Mouse (Mus musculus): ENCODE measurements at regions not wholly inside any gene's neighbourhood (a gene's known extent, or its start where the extent isn't known, plus 50 kb on each side); places are given as distances from the start of the nearest gene placed in this dataset.
A peak's percentile ranks its signal among the peaks of the same experiment; 100 is the strongest.
"Not testable (repeated sequence)": the region's sequence is repeated elsewhere in the genome, so short reads cannot be mapped to it uniquely, and the experiment has no call there.

DNA sequence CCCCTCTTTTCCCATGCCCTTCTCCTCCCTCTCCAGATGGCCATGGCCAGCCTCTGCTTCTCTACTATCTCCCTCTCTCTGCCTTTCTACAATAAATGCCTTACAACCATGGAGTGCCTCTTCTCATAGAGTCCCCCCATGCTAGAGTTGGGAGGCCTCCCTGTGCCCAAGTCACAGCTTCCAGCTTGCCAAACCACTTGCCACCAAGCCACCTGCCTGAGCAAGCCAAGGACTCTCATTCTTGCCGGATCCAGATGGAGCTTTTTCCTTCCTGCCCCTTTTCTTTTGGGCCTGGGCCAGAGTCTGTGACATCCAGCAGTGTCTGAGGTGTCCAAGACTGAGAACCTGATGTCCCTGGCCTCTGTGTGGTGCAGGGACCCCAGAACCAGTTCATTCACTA, 367.4 kb upstream of the Arhgap42 start:
- ATAC-seq (replicated peaks; ENCODE audit: low FRiP score, low TSS enrichment, poor library complexity, severe bottlenecking), result no peak

DNA sequence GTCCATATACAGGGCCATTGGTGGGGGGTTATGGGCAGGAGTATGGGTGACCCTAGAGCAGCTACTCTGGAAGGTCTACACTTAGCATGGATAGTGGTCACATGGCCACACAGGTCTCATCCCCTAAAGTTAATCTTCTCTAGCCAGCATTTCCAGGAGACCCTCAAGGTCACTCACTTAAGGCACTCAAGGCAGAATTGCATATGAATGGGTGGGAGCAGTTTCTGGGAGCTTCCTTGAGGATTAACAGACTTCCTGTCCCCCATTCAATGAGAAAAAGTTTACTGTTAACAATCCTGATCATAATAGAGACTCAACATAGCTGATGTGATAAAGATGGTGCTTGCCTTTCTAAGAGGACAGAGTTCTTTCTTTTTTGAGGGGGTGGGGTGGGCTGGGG, 352.4 kb upstream of the Arhgap42 start:
- ATAC-seq (replicated peaks; ENCODE audit: low FRiP score, low TSS enrichment, poor library complexity, severe bottlenecking), result no peak

DNA sequence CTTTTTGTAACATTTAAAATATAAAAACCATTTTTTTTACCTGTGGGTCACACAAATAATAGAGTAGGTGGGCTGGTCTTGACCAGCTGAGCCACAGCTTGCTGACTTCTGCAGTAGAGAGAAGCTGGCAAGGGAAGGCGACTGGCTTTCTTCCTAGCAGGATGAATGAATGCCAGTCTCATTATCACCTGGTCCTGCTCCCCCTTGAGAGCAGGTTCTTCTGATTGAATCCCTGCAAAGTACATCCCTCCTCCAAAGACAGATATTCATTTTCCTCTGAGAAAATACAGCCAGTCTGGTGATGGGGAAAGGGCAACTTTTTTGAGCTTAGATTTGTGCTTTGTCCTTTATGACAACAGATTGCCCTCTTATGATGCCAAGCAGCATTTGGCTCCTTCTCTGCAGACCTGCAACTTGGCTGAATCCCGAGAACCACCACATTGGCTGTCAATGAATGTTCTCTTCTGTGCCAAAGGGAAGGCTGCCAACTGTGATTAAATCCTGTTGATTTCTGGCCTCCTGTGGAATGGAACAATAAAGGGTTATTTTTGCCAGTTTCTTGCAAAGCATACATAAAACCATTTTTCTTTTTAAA, 344.2 kb upstream of the Arhgap42 start:
- ATAC-seq (replicated peaks; ENCODE audit: low FRiP score, low TSS enrichment, poor library complexity, severe bottlenecking), result no peak

DNA sequence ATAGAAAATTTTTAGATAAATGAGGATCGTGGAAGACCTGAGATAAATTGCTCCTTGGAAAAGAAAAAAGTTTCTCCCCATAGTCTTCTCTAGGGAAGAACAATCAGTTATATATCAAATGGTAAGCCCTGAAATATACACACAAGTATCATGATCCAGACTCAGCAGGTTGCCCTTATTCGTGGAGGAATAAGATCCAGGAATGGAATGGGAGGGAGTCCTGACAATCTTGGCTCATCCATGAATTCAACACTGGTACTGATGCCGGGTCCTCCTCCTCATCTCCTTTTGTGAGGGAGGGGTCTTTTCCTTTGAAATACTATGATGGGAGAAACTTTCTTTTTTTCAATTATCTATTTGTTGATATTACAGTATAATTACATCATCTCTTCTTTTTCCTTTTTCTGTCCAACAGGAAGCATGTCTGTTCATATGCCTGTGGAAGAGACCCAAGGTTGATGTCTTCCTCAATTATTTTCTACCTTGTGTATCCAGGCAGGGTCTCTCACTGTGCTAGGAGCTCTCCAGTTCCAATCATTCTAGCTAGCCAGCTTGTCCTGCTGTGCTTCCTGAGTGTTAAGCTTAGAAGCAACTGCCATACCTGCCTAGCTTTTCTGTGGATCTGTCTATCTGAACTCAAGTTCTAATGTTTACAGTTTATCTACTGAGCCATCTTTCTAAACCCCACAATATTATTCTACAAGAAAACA, 343.6 kb upstream of the Arhgap42 start:
- no peak for ATAC-seq (replicated peaks; ENCODE audit: low FRiP score, low TSS enrichment, poor library complexity, severe bottlenecking)

DNA sequence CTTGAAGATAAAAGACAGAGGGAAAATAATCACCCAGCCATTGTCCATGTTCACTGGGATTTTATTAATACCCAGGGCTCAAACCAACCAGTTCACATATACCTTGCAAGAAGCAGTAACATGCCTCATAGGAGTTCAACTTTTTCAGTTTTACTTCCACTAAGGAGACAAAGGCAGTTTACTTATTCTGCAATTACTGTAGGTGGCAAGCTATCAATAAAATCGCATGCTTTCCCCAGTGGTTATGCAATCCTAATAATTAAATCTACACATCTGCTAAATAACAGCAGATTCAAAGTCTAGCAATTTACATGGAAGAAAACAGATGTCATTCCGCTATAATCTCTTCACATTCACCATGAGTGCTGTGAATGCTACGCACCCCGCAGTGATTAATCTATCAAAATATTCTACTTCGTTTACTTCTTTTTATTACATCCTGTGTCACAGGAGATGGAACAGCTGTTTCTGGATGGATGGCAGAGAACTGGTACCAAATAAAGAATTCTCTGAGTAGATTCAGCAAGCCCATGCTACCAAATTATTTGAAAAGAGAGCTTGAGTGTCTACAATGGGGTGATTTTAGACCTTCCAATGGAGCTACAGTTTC, 329.2 kb upstream of the Arhgap42 start:
- ATAC-seq (replicated peaks; ENCODE audit: low FRiP score, low TSS enrichment, poor library complexity, severe bottlenecking), result no peak

DNA sequence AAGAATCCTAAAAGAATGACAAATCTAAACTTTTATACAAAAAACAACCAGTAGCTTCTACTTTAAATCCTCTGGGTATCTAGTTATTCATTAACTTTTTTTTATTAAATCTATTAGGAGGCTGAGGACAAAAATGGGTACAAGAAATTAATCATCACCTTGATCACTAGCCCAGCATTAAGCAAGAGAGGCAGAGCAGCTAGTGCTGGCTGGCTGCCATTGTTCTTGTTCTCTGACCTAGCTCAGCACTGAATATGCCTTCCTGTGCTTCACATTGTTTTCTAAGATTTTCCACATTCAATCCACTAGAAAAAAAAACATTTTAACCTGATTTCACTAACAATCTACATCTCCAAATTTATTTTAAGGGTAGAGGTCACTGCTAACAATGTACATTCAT, 325.6 kb upstream of the Arhgap42 start:
- ATAC-seq (replicated peaks; ENCODE audit: low FRiP score, low TSS enrichment, poor library complexity, severe bottlenecking), result no peak

DNA sequence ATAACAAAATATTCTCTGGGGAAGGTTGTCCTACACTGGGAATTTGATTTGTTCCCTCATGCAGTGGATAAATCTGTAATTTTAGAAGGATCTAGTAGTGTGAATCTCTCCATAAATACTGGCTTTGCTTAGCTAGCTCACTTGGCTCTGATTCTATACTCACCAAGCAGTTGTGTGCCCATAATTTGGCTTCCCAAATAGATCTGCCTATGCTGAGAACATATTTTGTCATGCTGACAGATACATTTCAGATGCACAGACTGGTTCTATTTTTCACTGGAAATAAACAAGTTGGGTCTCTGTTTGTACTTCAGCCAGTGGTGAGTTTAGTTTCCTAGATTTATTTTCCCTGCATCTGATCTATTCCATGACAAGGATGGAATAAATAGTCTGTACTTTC, 309.8 kb upstream of the Arhgap42 start:
- no peak for ATAC-seq (replicated peaks; ENCODE audit: low FRiP score, low TSS enrichment, poor library complexity, severe bottlenecking)

DNA sequence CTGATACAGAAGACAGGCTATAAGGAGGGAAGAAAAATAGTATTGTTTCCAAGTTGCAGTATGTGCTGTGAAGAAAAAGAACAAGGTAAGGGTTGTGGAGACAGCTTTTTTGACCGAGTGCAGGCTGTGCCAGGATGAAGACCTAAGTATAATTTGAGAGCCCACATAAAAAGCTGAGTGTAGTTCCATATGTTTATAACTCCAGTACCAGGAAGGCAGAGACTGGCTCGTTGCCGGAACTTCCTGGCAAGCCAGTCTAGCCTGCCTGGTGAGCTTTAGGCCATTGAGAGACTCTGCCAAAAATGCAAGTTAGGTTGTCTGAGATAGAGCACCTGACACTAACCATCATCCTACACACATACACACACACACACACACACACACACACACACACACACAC, 308.7 kb upstream of the Arhgap42 start:
- ATAC-seq (replicated peaks; ENCODE audit: low FRiP score, low TSS enrichment, poor library complexity, severe bottlenecking), result no peak

DNA sequence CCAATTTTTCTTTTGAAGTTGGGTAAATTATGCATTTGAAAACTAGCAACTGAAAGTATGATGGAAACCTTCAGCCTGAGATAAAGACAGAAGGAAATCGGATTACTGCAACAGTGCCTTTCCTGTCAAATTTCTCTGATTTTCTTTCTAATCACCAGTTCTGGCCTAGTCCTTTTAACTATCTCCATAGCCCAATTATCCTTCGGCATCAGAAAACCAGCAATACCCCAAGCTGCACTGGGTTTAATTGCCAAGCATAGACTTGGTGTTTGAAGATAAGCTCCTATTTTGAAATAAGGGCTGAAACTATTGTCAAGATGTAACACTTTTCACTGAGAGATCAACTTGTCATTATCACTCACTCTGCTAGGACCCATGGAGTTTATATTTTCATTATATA, 308.2 kb upstream of the Arhgap42 start:
- no peak for ATAC-seq (replicated peaks; ENCODE audit: low FRiP score, low TSS enrichment, poor library complexity, severe bottlenecking)

DNA sequence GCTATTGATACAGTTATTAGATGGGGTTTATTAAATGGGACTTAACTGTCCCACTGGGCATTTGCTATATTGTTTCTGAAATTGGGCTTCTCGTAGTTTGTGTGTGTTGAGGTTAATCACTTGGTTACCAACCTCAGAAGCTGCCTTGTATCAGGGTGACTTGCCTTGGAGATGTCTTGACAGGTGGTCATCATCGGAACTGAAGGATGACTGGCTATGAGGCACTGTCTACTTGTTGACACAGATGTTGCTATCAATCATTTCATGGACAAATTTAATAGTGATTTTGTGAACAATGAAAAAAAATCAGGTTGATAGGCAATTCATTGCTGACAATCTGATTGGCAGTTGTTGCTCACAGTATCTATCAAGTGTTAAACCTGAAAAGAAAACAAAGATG, 261.4 kb upstream of the Arhgap42 start:
- ATAC-seq (replicated peaks; ENCODE audit: low FRiP score, low TSS enrichment, poor library complexity, severe bottlenecking), result no peak

DNA sequence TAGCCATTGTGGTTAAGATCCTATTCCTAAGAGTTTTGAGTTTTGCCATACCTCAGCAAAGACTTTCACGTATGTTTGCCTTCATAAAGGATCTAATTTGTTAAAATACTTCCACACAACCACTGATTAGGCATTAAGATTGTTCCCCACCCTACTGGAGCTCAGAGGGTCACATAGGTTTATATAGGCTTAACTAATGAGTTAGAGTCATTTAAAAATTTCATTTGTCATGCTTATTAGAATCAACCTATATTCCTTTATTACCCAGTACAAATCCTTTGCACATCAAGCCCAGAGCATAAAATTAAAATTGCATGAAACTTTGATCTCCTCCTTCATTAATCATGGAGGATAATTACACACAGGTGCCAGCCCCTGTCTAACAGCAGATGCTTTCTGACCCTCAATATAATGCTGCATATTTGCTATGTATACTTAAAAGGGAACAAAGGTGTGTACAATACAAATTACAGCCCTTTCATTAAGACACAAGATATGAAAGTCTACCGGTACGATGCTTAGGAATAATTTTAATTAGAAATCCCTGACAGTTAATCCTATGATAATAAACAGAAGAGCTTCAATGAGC, 254.8 kb upstream of the Arhgap42 start:
- ATAC-seq (replicated peaks; ENCODE audit: low FRiP score, low TSS enrichment, poor library complexity, severe bottlenecking), result no peak

DNA sequence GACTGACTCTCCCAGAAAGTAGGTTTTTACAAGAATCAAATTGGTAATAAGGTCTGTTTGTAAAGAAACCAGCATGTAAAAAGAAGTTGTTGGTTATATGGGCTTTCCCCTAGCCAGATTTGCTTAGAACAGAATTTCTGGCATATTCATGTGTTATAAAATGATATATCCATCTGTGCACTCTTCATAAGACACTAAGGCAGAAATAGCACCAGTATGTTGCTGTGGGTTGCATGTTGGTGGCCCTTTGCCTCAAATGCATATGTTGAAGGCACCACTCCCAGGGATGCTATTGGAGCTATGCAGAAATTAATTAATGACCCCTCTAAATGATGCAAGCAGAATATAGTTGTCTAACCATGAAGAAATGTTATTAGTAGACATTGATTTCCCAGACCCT, 238.2 kb upstream of the Arhgap42 start:
- no peak for ATAC-seq (replicated peaks; ENCODE audit: low FRiP score, low TSS enrichment, poor library complexity, severe bottlenecking)

DNA sequence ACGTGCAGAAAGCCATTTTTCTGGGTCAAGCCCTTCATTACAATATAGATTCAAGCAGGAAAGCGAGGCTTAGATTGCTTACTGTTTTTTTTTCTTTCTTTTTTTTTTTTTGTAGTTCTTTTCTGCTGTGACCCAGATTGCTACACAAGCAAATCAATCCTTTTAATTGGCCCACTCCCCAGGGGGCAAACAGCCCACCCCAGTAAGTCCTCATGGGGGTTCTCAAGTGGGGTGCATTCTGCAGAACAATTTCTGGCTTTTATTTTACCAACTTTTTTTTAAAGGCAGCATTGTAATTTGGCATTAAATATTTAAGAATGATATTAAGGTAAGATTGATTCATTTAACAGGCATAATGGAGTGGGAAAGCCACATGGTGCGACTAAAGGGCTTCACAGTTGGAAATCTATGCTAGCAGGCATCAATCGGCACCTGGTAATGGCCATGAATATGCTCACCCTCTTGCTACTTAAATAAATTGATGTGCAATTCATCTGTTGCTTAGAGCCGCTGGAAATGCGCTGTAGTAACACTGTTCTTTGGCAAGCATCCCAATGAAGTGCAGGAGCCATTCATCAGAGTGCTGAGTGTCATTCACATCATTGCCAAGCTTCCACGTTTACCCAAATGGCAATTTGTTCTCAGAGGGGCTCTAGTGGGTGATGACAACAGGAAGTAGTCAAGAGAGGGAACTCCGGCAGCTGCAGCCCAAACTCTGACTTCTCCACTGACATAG, 236.3 kb upstream of the Arhgap42 start:
- ATAC-seq (replicated peaks; ENCODE audit: low FRiP score, low TSS enrichment, poor library complexity, severe bottlenecking), result no peak

DNA sequence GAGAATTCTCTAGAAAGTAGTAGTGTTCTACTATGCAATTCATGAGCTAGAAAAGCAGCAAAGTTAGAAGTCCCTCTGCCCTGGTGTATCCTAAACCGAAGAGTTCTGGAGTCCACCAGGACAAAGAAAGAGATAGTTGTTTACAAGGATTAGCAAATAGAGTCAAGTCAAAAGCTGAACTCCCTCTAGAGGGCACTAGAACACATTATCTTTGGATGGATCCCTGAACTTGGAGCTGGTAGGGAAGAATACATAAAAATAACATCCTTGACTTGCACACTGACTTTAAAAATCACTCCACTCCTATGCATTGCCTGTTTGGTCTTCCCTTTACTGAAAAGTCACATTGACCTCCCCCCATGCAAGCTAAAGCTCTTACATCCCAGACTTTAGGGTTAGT, 205.3 kb upstream of the Arhgap42 start:
- no peak for ATAC-seq (replicated peaks; ENCODE audit: low FRiP score, low TSS enrichment, poor library complexity, severe bottlenecking)

DNA sequence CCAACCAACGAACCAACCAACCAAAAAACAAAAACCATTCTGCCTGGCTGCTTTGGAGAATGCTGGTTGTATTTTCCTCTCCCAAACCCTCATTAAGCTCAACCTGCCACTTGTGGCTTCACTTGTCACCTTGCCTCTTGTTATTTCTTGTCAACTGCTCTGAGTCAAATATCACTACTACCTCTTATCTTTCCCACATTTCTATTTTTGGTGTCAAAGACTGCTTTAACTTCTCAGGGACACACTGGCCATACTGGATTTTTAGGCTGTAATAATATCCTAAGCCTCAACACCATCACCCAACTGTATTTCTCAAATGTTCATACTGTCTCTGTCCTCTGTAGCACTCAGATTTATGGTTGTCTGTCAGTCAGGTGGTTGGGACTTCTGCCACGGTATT, 181.4 kb upstream of the Arhgap42 start:
- ATAC-seq (replicated peaks; ENCODE audit: low FRiP score, low TSS enrichment, poor library complexity, severe bottlenecking), result no peak

DNA sequence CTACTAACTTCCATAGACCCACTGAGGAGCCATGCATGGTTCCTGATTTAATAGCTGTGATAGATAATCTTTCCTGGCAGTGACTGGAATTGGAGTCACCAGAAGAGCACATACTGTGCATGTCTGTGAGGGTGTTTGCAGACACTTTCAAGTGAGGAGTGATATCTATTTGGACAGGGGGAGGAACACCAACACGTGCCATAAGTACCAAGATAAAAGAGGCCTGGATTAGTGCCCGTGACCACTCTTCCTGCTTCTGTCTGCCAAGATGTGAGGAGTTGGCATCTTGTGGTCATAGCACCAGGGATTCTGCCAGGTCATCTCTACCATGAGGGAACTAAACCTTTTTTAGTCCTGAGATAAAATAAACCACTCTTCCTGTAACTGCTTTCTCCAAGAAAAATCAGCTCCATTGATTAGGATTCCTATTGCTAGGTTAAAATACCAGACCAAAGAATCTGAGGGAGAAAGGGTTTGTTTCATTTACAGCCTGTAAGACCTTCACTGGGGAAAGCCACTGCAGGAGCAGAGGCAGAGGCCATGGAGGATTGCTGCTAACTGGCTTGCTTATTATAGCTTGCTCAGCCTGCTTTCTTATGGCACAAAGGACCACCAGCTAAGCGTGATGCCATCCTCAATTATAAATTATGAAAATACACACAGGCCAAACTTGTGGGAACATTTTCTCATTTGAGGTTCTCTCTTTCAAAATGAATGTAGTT, 173.7 kb upstream of the Arhgap42 start:
- 0 out of 2 replicates have a peak, but pooled peaks have one; percentile 41 for ATAC-seq (replicated peaks; ENCODE audit: low FRiP score, low TSS enrichment, poor library complexity, severe bottlenecking)

DNA sequence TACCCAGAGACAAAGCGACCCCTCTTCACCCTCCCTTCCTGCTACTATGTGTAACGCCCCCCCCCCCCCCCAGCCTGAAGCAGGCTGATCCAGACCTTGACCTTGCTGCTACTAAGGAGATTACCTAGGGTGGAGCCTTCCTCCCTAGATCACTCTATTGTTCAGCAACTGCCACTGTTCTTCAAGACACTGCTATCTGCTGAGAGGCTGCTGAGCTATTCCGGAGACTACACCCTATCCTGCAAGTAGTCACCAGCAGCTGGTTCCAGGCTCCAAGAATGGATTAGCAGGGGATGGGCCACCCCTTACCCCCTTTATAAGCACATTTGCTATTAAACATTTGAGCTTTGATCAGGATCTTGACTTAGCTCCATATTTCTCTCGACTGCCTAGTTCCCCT, 155.3 kb upstream of the Arhgap42 start:
- ATAC-seq (replicated peaks; ENCODE audit: low FRiP score, low TSS enrichment, poor library complexity, severe bottlenecking), result not testable (repeated sequence)

DNA sequence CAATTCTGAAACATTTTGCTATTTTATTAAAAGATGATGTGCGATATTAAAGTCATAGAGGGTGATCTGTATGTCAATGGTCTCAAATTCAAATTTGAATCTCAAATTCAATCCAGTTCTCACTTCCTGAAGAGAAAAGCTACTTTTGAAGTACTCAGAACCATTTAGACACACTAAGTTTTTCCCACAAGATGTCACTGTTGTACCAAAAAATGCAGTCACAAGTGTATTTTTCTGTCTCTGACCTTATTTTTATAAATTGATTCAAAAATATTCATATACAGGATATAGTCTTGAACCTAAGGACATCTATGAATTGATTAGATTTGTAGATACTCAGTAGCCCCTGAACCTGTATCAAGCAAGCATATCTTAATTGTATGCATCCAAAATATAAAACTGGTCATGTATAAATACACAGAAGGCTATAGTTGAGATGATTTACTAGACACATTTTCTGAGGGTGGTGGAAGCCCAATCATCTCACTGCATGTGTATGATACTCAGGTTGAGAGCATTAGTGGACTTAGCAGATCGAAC, 137.8 kb upstream of the Arhgap42 start:
- no peak for ATAC-seq (replicated peaks; ENCODE audit: low FRiP score, low TSS enrichment, poor library complexity, severe bottlenecking)

DNA sequence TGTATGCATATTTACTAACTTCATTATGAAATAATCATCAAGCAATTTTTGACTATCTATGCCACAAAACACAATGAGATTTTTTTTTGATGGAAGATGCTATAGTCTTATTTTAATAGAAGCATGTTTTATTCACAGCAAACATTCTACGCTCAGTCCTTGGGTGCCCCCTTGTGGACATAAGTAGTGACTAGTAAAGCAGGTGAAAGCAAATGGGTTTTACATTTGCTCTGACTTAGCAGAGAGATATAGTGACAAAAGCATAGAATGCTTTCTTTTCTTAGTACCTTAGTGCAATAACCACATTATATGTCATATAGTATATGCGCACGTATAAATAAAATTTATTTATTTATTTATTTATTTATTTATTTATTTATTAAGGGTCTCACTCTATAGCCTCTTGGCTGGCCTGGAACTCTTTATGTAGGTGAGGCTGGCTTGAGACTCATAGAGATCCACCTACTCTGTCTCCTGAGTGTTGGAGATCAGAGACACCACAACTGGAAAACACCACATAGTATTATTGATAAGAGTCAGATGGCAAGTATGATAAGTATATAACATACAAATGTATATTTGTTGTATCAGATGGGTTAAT, 136.5 kb upstream of the Arhgap42 start:
- ATAC-seq (replicated peaks; ENCODE audit: low FRiP score, low TSS enrichment, poor library complexity, severe bottlenecking), result no peak

Data from megakaryocyte-erythroid progenitor cell, adult 5-6 weeks (primary cell).